Mouse (Mus musculus) embryonic facial prominence, embryonic 12.5 days (tissue): Measurements from ENCODE around the gene Lyrm1. TPM values are rescaled to one million over a fixed set of nuclear protein-coding genes. Genes with fewer than 3 reads are reported as not detected.

Experiments
- ATAC-seq: fragments of 200-750 bp; cut with Nextera tagmentation; 2 replicates; pipeline ENCODE4 v1.8.0; 2017; ENCODE audit not compliant: insufficient number of reproducible peaks, insufficient read depth, low FRiP score, low TSS enrichment
- H3K27ac ChIP-seq: fragments of 300-500 bp; sonication (generic); 2 replicates; pipeline ENCODE4 v1.5.1; 2016; ENCODE audit warnings: mild to moderate bottlenecking
- H3K27me3 ChIP-seq: fragments of 300-500 bp; sonication (generic); 2 replicates; pipeline ENCODE4 v1.6.1; 2016; ENCODE audit warnings: mild to moderate bottlenecking, moderate library complexity
- H3K36me3 ChIP-seq: fragments of 300-500 bp; sonication (generic); 2 replicates; pipeline ENCODE4 v1.6.1; 2016; ENCODE audit warnings: mild to moderate bottlenecking
- H3K4me1 ChIP-seq: fragments of 300-500 bp; sonication (generic); 2 replicates; pipeline ENCODE4 v1.6.1; 2016
- H3K4me2 ChIP-seq: fragments of 300-500 bp; sonication (generic); replicated peaks from 2 replicates; pipeline ENCODE4 v1.6.1; 2016; ENCODE audit warnings: mild to moderate bottlenecking, moderate library complexity
- H3K4me3 ChIP-seq: fragments of 300-500 bp; sonication (generic); 2 replicates; pipeline ENCODE4 v1.5.1; 2016; ENCODE audit warnings: mild to moderate bottlenecking
- H3K9ac ChIP-seq: fragments of 300-500 bp; sonication (generic); 2 replicates; pipeline ENCODE4 v1.6.1; 2016; ENCODE audit warnings: mild to moderate bottlenecking, moderate library complexity
- H3K9me3 ChIP-seq: fragments of 300-500 bp; sonication (generic); 2 replicates; pipeline ENCODE4 v1.6.1; 2016; ENCODE audit warnings: mild to moderate bottlenecking, moderate library complexity
- WGBS: fragments of 180-500 bp; shearing (Covaris S2); methylation state at CpG from one replicate; pipeline ENCODE4 v1.1.7; 2016; 5-methylcytosine and 5-hydroxymethylcytosine counted together
- polyA plus RNA-seq: library from polyadenylated mRNA; unstranded; fragments of >200 nt; fragmentation: Nextera tagmentation; extraction: Ambion mirVana; gene quantifications from 2 replicates; pipeline ENCODE4 v1.2.1, GENCODE M21; 2016

Lyrm1 gene
- polyA plus RNA-seq, 1 experiment from 2014 or later: 11.0 TPM

DNA sequence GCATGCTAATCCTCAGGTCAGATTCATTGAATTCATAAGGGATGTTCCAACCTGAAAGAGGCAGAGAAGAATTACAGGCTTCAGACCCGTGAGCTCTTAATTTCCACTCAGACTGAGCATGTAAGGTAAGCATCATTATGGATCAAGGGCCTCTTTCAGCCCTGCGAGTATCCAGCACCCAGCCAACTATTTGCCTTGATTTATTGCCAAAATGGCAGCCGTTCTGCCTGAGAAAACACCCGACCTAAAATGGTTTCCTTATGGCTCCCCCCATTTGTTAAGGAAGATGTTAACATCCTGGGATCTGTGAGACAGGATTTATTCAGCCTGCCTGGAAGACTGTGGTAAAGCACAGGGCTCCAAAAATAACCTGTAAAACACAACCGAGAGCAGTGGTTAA, 41.4 kb downstream of the Lyrm1 start:
- Histone ChIP-seq H3K4me3 (no peak overlapping the region), H3K27me3 (no peaks in the 10 kb centered on the region), H3K27ac (no peak overlapping the region), H3K4me1 (no peaks in the 10 kb centered on the region), H3K36me3 (no peaks in the 10 kb centered on the region), H3K9me3 (no peaks in the 10 kb centered on the region), H3K4me2 (no peak overlapping the region), H3K9ac (no peak overlapping the region)
- 80% methylated on average over 5 of the region's 5 CpGs for WGBS
- no peak for ATAC-seq

DNA sequence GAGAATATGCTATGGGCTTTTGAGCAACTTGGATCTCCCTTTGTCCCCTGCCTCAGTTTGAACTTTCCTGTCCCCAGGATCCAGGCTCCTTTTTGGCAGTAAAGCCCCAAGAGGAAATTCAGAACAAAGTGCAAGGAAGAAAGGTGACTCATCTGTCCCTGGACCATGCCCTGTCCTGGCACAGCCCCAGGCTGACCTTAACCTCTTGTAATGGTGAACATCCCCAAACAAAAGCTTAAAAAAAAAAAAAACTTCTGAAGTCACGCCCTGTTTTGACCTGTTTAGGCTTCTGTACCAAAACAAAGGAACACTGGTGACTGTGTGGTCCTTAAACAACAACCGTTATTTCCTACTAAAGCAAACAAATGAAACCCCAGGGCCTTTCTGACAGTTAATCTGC, 45.9 kb downstream of the Lyrm1 start:
- Histone ChIP-seq H3K36me3 (no peaks in the 10 kb centered on the region), H3K4me2 (no peak overlapping the region), H3K9ac (no peak overlapping the region), H3K4me3 (no peak overlapping the region), H3K9me3 (no peaks in the 10 kb centered on the region), H3K27ac (no peak overlapping the region), H3K27me3 (no peaks in the 10 kb centered on the region), H3K4me1 (no peaks in the 10 kb centered on the region)
- WGBS: 55% methylated on average over 2 of the region's 2 CpGs
- no peak for ATAC-seq

DNA sequence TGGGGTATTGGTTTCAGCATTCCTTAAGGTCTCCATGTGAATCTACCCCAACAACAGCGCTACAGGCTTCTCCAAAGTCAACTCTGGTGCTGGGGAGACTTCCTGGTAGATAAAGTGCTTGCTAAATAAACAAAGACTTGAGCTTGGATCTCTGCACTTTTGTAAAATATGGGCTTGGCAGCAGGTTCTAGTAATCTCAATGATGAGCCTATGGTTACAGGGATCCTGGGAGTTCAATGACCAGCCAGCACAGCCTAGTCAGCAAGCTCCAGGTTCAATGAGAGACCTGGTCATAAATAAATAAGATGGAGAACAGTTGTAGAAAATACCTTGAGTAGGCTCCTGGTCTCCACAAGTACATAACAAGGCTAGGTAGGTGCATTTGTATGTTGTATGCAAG, 58.4 kb downstream of the Lyrm1 start:
- no peak overlapping the region for H3K4me3 ChIP-seq
- H3K9ac ChIP-seq: no peak overlapping the region
- ATAC-seq: no peak
- no peaks in the 10 kb centered on the region for H3K36me3 ChIP-seq
- no peak overlapping the region for H3K27ac ChIP-seq
- H3K27me3 ChIP-seq: no peaks in the 10 kb centered on the region
- no peaks in the 10 kb centered on the region for H3K4me1 ChIP-seq
- 78% methylated on average over 1 of the region's 1 CpGs for WGBS
- no peaks in the 10 kb centered on the region for H3K9me3 ChIP-seq
- no peak overlapping the region for H3K4me2 ChIP-seq

DNA sequence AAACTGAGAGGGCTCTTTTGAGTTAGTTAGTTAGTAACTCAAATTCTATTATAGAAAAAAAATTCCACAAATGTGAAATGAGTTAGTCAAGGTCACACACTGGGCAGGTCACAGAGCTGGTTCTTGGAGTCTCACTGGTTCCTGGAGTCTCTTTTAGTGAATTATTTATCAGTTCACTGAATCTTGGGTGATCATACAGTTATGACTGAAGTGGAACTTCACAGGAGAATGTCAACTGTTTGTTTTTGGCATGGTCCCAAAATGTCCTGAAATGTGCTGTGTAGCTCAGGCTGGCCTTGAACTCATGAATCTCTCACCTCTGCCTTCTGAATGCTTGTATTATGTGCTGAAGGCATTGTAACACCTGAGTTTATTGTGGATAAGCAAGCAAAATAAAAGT, 61.8 kb downstream of the Lyrm1 start:
- no peak overlapping the region for H3K27ac ChIP-seq
- no peak for ATAC-seq
- H3K4me3 ChIP-seq: no peak overlapping the region

DNA sequence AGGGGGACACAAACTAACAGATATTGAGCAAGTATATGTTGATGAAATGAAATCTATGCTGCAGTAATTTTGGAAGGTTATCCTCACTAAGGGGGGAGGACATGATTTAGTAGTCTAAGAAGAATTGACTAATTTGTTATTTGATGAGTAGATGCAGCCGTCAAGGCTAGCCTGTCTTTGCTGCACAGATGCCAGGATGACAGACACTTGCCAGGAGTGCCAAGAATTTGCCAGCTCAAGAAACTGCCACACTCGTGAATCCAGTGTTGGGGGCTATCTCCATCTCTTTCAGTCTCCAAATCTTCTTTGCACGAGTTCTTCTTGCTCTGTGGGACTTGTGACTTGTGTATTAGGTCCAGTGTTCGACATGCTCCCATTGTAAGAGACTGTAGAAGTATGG, 63.4 kb downstream of the Lyrm1 start:
- no peaks in the 10 kb centered on the region for H3K27me3 ChIP-seq
- H3K9ac ChIP-seq: no peak overlapping the region
- no peak overlapping the region for H3K4me3 ChIP-seq
- no peak overlapping the region for H3K27ac ChIP-seq
- no peaks in the 10 kb centered on the region for H3K36me3 ChIP-seq
- no peak overlapping the region for H3K4me2 ChIP-seq
- H3K4me1 ChIP-seq: no peaks in the 10 kb centered on the region
- WGBS: 73% methylated on average over 4 of the region's 4 CpGs
- H3K9me3 ChIP-seq: no peaks in the 10 kb centered on the region
- no peak for ATAC-seq

More for the DNA sequence above, 61.8 kb downstream of the Lyrm1 start:
- no peak overlapping the region for H3K9ac ChIP-seq
- no peaks in the 10 kb centered on the region for H3K4me1 ChIP-seq
- no peak overlapping the region for H3K4me2 ChIP-seq
- H3K27me3 ChIP-seq: no peaks in the 10 kb centered on the region
- H3K36me3 ChIP-seq: no peaks in the 10 kb centered on the region
- no peaks in the 10 kb centered on the region for H3K9me3 ChIP-seq

DNA sequence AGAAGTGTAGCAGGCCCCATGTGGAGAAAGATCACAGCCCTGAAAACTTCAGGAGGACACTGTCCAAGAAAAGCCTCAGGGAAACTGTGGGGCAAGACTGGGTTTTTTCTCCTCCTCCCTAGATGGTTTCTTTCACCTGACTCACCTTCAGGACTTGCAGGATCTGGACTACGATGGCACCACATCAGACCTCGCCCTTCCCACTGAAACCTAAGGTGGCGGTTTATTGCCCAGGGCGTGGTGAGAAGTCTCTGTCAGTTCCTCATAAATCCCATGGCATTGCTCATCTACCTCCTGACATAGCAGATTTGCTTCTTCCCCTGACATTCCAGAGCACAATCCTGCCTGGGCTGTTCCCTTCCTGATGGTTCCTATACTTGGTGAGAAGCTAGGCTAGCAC, 63.8 kb downstream of the Lyrm1 start:
- H3K4me3 ChIP-seq: no peak overlapping the region
- H3K4me1 ChIP-seq: no peaks in the 10 kb centered on the region
- H3K9ac ChIP-seq: no peak overlapping the region
- no peaks in the 10 kb centered on the region for H3K27me3 ChIP-seq
- H3K9me3 ChIP-seq: no peaks in the 10 kb centered on the region
- no peak overlapping the region for H3K4me2 ChIP-seq
- no peak overlapping the region for H3K27ac ChIP-seq
- H3K36me3 ChIP-seq: no peaks in the 10 kb centered on the region
- no peak for ATAC-seq
- 87% methylated on average over 4 of the region's 4 CpGs for WGBS

DNA sequence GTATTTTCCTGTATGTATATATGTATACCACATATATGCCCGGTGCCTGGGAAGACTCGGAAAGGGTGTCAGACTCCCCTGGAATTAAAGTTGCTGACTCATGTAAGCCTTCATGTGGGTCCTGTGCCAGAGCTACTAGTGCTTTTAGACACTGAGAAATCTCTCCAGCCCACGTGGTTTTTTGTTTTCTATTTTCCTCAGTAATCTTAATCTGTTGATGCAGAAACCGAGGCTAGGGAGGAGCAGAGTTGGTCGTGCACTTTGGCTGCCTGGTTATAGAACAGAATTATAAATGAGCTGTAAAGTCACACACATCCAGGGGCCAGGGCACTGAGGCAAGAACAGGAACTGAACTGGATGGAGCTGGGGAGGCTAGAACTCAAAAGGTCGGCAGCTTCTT, 64.3 kb downstream of the Lyrm1 start:
- Histone ChIP-seq H3K9me3 (no peaks in the 10 kb centered on the region), H3K4me2 (no peak overlapping the region), H3K27ac (no peak overlapping the region), H3K4me1 (no peaks in the 10 kb centered on the region), H3K9ac (no peak overlapping the region), H3K4me3 (no peak overlapping the region), H3K36me3 (no peaks in the 10 kb centered on the region), H3K27me3 (no peaks in the 10 kb centered on the region)
- ATAC-seq: no peak
- 76% methylated on average over 6 of the region's 6 CpGs for WGBS

DNA sequence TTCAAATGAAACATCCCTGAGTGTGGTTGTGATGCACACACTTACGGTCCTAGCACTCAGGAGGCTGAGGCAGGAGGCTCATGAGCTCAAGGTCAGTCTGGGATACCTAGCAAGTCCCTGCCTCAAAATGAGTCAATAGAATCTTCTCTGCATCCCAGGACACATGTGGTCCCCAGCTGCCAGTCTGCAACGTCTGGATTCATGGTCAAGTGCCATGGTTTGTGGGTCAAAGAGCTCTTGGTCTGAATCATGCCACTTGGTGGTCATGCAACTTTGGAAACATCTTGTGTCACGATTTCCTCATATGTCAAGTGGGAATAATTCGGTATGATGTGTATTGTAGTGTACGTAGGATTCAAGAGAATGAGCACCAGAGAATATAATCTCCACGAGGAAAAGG, 64.9 kb downstream of the Lyrm1 start:
- no peak overlapping the region for H3K9ac ChIP-seq
- no peak overlapping the region for H3K4me2 ChIP-seq
- WGBS: 79% methylated on average over 6 of the region's 6 CpGs
- no peak overlapping the region for H3K27ac ChIP-seq
- H3K4me3 ChIP-seq: no peak overlapping the region
- no peak for ATAC-seq
- no peaks in the 10 kb centered on the region for H3K4me1 ChIP-seq
- no peaks in the 10 kb centered on the region for H3K9me3 ChIP-seq
- no peaks in the 10 kb centered on the region for H3K27me3 ChIP-seq
- no peaks in the 10 kb centered on the region for H3K36me3 ChIP-seq

DNA sequence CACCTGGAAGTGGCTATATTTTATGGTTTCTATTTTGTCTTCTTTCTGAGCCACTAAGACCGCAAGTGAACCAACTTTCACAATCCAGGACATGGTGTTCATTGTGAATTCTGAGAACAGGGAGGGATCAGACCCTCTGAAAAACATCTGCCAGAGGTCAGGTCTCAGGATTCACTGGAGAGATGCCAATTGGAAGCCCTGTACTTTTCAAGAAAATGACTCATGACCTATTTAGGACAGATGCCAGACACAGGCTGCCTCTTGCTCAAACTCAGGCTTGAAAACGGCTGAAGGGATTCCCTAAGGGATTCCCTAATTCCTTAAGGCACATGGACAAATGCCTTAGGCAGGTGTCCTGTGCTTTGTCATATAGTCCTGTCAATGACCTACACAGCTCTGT, 65.4 kb downstream of the Lyrm1 start:
- Histone ChIP-seq H3K27ac (no peak overlapping the region), H3K9ac (no peak overlapping the region), H3K36me3 (no peaks in the 10 kb centered on the region), H3K4me3 (no peak overlapping the region), H3K4me1 (no peaks in the 10 kb centered on the region), H3K27me3 (no peaks in the 10 kb centered on the region), H3K4me2 (no peak overlapping the region), H3K9me3 (no peaks in the 10 kb centered on the region)
- WGBS: 43% methylated on average over 2 of the region's 2 CpGs
- no peak for ATAC-seq

DNA sequence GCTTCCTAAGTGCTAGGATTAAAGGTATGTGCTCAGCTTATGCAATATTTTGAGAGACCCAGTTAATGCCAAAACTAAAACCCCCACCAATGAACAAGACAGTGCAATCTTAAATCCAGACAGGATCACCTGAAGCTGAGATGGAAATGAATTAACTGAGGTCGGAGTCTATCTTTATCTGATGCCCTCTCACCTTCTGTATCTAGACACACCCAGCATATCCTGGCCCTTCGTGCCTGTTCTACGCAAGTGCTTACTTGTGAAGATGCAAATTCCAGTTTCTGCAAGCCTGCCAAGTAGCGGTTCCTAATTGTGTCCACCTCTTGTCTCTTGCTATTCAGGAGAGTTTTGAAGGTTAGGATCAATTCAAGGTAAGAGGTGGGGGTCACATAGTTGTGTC, 69.5 kb downstream of the Lyrm1 start:
- WGBS: 88% methylated on average over 4 of the region's 4 CpGs
- no peaks in the 10 kb centered on the region for H3K9me3 ChIP-seq
- no peak for ATAC-seq
- no peak overlapping the region for H3K9ac ChIP-seq
- no peaks in the 10 kb centered on the region for H3K27me3 ChIP-seq
- H3K4me2 ChIP-seq: no peak overlapping the region
- no peaks in the 10 kb centered on the region for H3K36me3 ChIP-seq
- H3K27ac ChIP-seq: no peak overlapping the region
- H3K4me1 ChIP-seq: no peaks in the 10 kb centered on the region
- no peak overlapping the region for H3K4me3 ChIP-seq

DNA sequence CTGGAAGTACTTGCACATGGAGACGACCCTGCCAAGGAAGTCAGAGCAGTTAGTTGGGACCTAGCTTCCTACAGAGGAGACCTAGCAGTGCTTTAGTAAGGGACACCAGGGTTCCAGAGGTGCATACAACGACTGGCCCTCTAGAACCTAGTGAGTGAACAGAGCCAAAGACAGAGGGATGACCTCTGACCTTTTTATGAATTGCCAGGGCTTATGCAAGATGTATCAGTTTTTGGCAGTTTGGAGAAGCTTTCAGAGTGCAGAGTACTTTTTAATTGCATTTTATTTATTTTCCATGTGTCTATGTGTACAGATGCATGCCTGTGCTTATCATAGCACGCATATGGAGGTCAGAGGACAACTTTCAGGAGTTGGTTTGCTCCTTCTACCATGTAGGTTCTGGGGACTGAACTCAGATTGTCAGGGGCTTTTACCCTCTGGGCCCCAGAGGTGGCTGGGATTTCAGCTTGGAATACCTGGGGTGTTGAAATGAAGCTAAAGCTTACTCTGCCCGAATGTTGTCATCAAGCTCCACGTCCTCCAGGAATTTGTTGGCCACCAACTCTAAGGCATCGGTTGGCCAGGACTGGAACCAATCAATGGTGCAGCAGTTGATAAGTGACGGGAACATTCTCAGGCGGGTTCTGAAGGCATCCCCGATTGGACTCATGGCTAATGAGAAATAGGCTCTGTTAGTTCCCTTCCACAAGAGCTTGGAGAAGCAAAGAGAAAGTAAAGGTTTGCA, 70.2 kb downstream of the Lyrm1 start:
- Histone ChIP-seq H3K4me2 (no peak overlapping the region), H3K4me1 (no peaks in the 10 kb centered on the region), H3K36me3 (no peaks in the 10 kb centered on the region), H3K27me3 (no peaks in the 10 kb centered on the region), H3K27ac (no peak overlapping the region), H3K4me3 (no peak overlapping the region), H3K9me3 (no peaks in the 10 kb centered on the region), H3K9ac (no peak overlapping the region)
- ATAC-seq: no peak
- 83% methylated on average over 9 of the region's 9 CpGs for WGBS

DNA sequence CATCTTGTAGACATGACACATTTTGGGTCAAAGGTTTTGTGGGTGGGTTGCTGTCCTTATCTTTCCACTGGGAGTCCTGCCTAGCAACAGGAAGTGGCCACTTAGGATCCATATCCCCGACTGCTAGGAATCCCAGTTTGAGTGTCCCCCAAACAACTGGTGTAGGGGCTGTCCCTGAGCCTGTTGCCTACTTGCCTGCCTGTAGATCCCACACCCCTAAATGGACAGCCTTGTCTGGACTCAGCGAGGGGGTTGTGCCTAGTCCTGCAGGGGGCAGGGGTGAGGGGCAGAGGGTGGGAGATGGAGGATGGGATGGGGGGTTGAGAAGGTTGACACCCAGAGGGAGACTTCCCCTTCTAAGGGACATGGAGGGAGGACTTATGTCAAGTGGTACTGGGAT, 73.7 kb downstream of the Lyrm1 start:
- Histone ChIP-seq H3K9ac (no peak overlapping the region), H3K27ac (no peak overlapping the region), H3K36me3 (no peaks in the 10 kb centered on the region), H3K27me3 (no peaks in the 10 kb centered on the region), H3K4me3 (no peak overlapping the region), H3K4me2 (no peak overlapping the region), H3K4me1 (no peaks in the 10 kb centered on the region), H3K9me3 (no peaks in the 10 kb centered on the region)
- WGBS: 61% methylated on average over 2 of the region's 2 CpGs
- no peak for ATAC-seq

DNA sequence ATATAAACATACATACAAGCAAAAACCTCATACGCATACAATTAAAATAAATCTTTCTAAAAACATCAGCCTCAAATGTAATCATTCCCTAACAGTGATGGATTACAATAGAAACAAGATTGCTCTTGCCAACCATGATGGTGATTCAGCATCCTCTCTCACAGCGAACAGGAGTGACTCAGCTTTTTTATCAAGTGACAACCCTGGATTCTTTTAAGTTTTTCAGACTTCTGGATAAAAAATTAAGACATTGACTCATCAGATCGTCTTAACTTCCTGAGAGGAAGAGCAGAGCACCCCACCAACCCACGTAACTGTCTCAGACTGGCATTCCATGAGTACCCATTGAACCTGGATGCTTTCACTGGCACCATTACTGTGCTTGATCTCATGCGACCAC, 78.6 kb downstream of the Lyrm1 start:
- no peaks in the 10 kb centered on the region for H3K9me3 ChIP-seq
- 84% methylated on average over 5 of the region's 5 CpGs for WGBS
- H3K4me1 ChIP-seq: no peaks in the 10 kb centered on the region
- ATAC-seq: no peak
- no peak overlapping the region for H3K4me2 ChIP-seq
- no peak overlapping the region for H3K9ac ChIP-seq
- H3K36me3 ChIP-seq: no peaks in the 10 kb centered on the region
- no peak overlapping the region for H3K27ac ChIP-seq
- no peaks in the 10 kb centered on the region for H3K27me3 ChIP-seq
- H3K4me3 ChIP-seq: no peak overlapping the region
